Mouse (Mus musculus): ENCODE data around the gene Ahrr.

GRCm38 (mm10) chr13:74275726-74276125, 16.4 kb downstream of the Ahrr start:
- TF ChIP-seq POLR2A (IDR thresholded peaks at IDR 0.05; ENCODE audit: low read depth, low read length): no peak
- TF ChIP-seq CTCF (IDR thresholded peaks at IDR 0.05; ENCODE audit: borderline replicate concordance, insufficient read depth, low read length): no peak
